Mouse (Mus musculus) brain, embryonic 14.5 days (tissue): Measurements from ENCODE around the gene Fbxl5. TPM values are rescaled to one million over a fixed set of nuclear protein-coding genes. Genes with fewer than 3 reads are reported as not detected.

Source experiments
- DNase-seq: peaks from one replicate; pipeline ENCODE4 v3.0.0-alpha.2; 2011; ENCODE audit warnings: low read depth
- CTCF ChIP-seq: fragments of 200-500 bp; IDR thresholded peaks from 2 replicates; pipeline ENCODE4 v1.5.1; 2012; ENCODE audit warnings: inconsistent platforms, mild to moderate bottlenecking, moderate library complexity, borderline replicate concordance; ENCODE audit not compliant: insufficient read depth, insufficient read length; ENCODE audit errors: extremely low read depth
- POLR2A ChIP-seq: fragments of 200-500 bp; IDR thresholded peaks from 2 replicates; pipeline ENCODE4 v1.6.1; 2012; ENCODE audit warnings: mild to moderate bottlenecking, inconsistent platforms, borderline replicate concordance; ENCODE audit not compliant: poor library complexity, insufficient read depth, insufficient read length, severe bottlenecking; ENCODE audit errors: extremely low read depth
- polyA plus RNA-seq: library from polyadenylated mRNA; depleted of rRNA; stranded (reverse); fragments of >200 nt; gene quantifications from 2 replicates; pipeline ENCODE4 v1.2.3, GENCODE M21; 2012

Fbxl5 gene
- polyA plus RNA-seq, 1 experiment = 51.5 TPM

- TF ChIP-seq CTCF (no peak), POLR2A (no peak)
- DNase-seq = no peak
These were observed 14.5 kb downstream of the Fbxl5 start for GRCm38 (mm10) chr5:43806914-43807313.

GRCm38 (mm10) chr5:43806340-43806739 lies 15.1 kb downstream of the Fbxl5 start:
- no peak for TF ChIP-seq CTCF
- no peak for TF ChIP-seq POLR2A

DNA sequence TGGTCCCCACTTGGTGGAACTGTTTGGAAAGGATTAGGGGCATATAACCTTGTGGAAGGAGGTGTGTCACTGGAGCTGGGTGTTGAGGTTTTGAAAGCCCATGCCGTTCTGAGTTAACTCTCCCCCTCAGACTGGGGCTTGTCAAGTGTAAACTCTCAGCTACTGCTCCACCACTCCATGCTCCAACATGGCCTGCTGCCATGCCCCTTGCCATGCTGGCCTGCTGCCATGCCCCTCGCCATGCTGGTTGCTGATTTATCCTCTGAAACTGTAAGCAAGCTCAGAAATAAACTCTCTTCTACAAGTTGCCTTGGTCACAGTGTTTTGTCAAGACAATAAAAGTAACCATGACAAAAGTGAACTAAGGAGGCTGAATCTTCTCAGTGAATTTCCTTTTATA lies 16.0 kb downstream of the Fbxl5 start:
- TF ChIP-seq CTCF = no peak
- TF ChIP-seq POLR2A = no peak
- peak; percentile 27 for DNase-seq

More at GRCm38 (mm10) chr5:43806340-43806739, 15.1 kb downstream of the Fbxl5 start:
- DNase-seq = no peak

DNA sequence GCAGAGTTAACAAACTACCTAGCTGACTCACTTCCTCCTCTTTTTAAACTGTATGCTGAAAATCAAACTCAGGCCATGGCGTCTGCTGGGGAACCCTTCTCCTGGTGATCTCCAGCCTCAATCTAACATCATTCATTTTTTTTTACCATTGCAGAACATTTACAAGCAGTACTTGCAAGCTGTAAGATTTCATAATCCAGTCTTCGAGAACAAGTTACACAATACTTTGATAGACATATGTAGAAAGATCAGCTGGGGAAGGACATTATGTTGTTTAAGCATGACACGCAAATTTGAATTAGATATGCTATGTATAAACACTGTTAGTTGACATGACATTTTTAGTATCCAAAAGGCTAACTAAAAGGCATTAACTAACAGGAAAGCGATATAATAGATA lies 19.6 kb downstream of the Fbxl5 start:
- no peak for DNase-seq
- TF ChIP-seq CTCF (no peak), POLR2A (no peak)

- TF ChIP-seq POLR2A = no peak
- TF ChIP-seq CTCF = no peak
- DNase-seq = no peak
These were observed 20.2 kb downstream of the Fbxl5 start for GRCm38 (mm10) chr5:43801253-43801652.

DNA sequence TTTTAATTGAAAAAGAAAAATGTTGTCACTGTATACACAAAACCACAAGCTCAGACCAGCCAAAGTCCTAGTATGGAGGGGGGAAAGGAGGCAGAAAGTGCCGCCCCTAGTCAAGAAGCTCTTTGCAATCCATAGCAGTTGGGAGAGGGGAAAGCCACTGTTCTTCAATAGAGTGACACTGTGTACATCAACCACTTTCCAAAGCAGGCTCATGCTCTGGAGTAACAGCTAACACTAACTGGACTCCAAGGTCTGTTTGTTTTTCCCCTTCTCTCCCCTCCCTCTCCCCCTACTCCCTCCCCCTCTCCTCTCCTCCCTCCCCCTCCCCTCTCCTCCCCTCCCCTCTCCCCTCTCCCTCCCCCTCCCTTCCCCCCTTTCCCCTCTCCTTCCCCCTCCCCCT lies 20.7 kb downstream of the Fbxl5 start:
- no peak for DNase-seq

GRCm38 (mm10) chr5:43799530-43799929 lies 21.9 kb downstream of the Fbxl5 start:
- TF ChIP-seq CTCF (no peak), POLR2A (no peak)
- DNase-seq = no peak

More for the DNA sequence above, 20.7 kb downstream of the Fbxl5 start:
- no peak for TF ChIP-seq POLR2A
- no peak for TF ChIP-seq CTCF

- TF ChIP-seq CTCF (no peak), POLR2A (no peak)
- DNase-seq = no peak
These were observed 29.1 kb downstream of the Fbxl5 start for GRCm38 (mm10) chr5:43792354-43792753.

DNA sequence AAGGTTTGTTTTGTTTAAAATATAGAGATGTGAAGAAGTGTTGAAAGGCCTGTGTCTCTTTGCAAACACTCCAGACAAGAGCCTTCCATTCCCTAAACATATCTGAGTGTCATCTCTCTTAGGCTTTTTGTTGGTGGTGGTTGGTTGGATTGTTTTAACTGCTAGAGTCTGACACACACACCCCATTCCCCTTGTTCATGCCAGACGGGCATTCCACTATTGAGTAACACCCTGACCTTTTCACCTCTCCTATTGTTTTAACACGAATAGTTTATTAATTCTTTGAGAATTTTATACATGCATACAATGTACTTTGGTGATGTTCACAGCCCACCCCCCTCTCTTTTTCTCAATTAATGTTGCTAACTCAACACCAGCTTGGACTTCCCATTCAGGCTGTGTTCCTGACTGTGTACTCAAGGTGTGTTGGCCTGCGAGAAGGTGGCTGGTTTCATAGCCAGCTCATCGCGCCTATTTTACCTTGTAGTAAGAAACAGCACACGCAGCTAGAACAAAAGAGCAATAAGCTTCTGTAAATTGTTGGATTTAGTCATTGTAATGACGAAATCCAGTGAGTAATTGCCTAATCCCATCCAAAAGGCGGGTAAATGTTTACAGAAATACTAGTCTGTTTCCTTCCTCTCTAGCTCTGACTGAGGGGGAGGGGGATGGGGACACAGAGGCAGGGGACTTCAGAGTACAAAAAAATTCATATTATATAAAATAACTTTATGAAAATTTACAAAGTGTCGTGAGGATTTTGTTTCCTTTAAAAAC lies 33.3 kb downstream of the Fbxl5 start:
- no peak for TF ChIP-seq CTCF
- TF ChIP-seq POLR2A = no peak
- no peak for DNase-seq

DNA sequence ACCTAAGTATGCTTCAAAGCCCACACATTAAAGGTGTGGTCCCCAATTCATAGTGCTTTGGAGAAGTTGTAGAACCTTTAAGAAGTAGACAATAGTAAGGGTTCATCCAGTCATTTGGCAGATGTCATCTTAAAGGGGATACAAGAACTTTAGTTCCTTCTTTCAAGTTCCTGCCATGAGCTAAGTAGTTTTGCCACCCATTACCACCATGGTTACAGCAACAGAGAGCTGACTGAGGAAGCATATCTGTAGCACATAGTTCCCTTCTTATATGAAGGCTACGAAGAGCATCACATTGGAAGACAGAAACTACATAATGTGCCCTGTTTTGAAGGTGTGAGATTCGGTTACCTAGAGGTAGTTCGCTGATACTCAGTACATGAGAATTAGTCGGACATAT lies 34.8 kb downstream of the Fbxl5 start:
- TF ChIP-seq POLR2A = no peak
- TF ChIP-seq CTCF = no peak

DNA sequence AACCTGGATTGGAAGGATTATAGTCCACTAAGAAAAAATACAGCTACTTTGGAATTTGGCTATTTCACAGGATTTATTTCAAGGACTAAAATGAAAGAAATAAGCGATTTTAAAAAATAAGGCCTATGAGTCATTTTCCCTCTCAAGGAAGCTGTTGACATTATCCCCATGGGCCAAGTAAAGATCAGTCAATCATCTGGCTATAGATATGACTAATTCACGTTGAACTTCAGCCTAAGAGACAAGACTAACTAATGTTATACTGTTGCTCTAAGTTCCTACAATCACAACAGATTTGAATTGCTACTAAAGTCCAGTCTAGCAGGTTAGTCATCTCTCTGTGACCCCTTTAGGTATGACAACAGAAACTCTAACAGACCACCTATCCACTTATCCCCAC lies 37.4 kb downstream of the Fbxl5 start:
- TF ChIP-seq CTCF = no peak
- no peak for TF ChIP-seq POLR2A
- no peak for DNase-seq

More for the DNA sequence above, 34.8 kb downstream of the Fbxl5 start:
- DNase-seq = no peak
